Mouse (Mus musculus): Measurements from ENCODE around the gene Rsg1. TPM values are rescaled to one million over a fixed set of nuclear protein-coding genes. Genes with fewer than 3 reads are reported as not detected.

Gene Rsg1
- polyA plus RNA-seq, 1 experiment: 1.6 TPM

GRCm38 (mm10) chr4:141239388-141240125, 25.8 kb downstream of the Rsg1 start, which contains the start of gene Arhgef19:
Gene Arhgef19, plus strand, starts transcription at chr4:141239499.
- TF ChIP-seq MYOD1 (IDR thresholded peaks at IDR 0.05; ENCODE audit: control insufficient read depth, insufficient read length, low read depth): peak; percentile 86
- TF ChIP-seq CTCF (IDR thresholded peaks at IDR 0.05; ENCODE audit: control insufficient read depth, insufficient read depth, insufficient read length): no peak
- Histone ChIP-seq H3K79me3 (ENCODE audit: low read depth) (peaks cover 5% of the 10 kb centered on the region), H3K4me3 (ENCODE audit: insufficient read depth, poor library complexity, severe bottlenecking) (peak within 1 kb of the TSS; percentile 33), H3K36me3 (ENCODE audit: control insufficient read depth, insufficient read depth) (no peaks in the 10 kb centered on the region), H3ac (ENCODE audit: control insufficient read depth, insufficient read length, low read depth) (peak within 1 kb of the TSS; percentile 62), H3K27me3 (ENCODE audit: control insufficient read depth, insufficient read depth, insufficient read length) (no peaks in the 10 kb centered on the region), H3K79me2 (ENCODE audit: control insufficient read depth, insufficient read depth) (peaks cover 9% of the 10 kb centered on the region)

GRCm38 (mm10) chr4:141240617-141241016, 26.9 kb downstream of the Rsg1 start:
- Histone ChIP-seq H3K36me3 (ENCODE audit: control insufficient read depth, insufficient read depth) (no peaks in the 10 kb centered on the region), H3ac (ENCODE audit: control insufficient read depth, insufficient read length, low read depth) (no peak overlapping the region), H3K79me2 (ENCODE audit: control insufficient read depth, insufficient read depth) (peaks cover 12% of the 10 kb centered on the region), H3K79me3 (ENCODE audit: low read depth) (peaks cover 5% of the 10 kb centered on the region), H3K27me3 (ENCODE audit: control insufficient read depth, insufficient read depth, insufficient read length) (no peaks in the 10 kb centered on the region), H3K4me3 (ENCODE audit: insufficient read depth, poor library complexity, severe bottlenecking) (no peak overlapping the region)
- TF ChIP-seq MAX (IDR thresholded peaks at IDR 0.05) (no peak), MYOG (IDR thresholded peaks at IDR 0.05; ENCODE audit: control insufficient read depth, extremely low read depth, insufficient read length) (no peak), FOSL1 (IDR thresholded peaks at IDR 0.05; ENCODE audit: insufficient read depth, low read length, poor library complexity, severe bottlenecking) (no peak), USF1 (IDR thresholded peaks at IDR 0.05; ENCODE audit: low read depth) (no peak), MYOD1 (IDR thresholded peaks at IDR 0.05; ENCODE audit: control insufficient read depth, insufficient read length, low read depth) (no peak), CEBPB (IDR thresholded peaks at IDR 0.05; ENCODE audit: low read depth) (no peak), CTCF (IDR thresholded peaks at IDR 0.05; ENCODE audit: control insufficient read depth, insufficient read depth, insufficient read length) (no peak)

GRCm38 (mm10) chr4:141241861-141242260, 28.1 kb downstream of the Rsg1 start:
- Histone ChIP-seq H3K79me3 (ENCODE audit: low read depth) (peaks cover 5% of the 10 kb centered on the region), H3ac (ENCODE audit: control insufficient read depth, insufficient read length, low read depth) (no peak overlapping the region), H3K4me3 (ENCODE audit: insufficient read depth, poor library complexity, severe bottlenecking) (no peak overlapping the region), H3K79me2 (ENCODE audit: control insufficient read depth, insufficient read depth) (peaks cover 19% of the 10 kb centered on the region), H3K27me3 (ENCODE audit: control insufficient read depth, insufficient read depth, insufficient read length) (no peaks in the 10 kb centered on the region), H3K36me3 (ENCODE audit: control insufficient read depth, insufficient read depth) (no peaks in the 10 kb centered on the region)
- TF ChIP-seq CEBPB (IDR thresholded peaks at IDR 0.05; ENCODE audit: low read depth) (no peak), MYOG (IDR thresholded peaks at IDR 0.05; ENCODE audit: control insufficient read depth, extremely low read depth, insufficient read length) (no peak), CTCF (IDR thresholded peaks at IDR 0.05; ENCODE audit: control insufficient read depth, insufficient read depth, insufficient read length) (no peak), MYOD1 (IDR thresholded peaks at IDR 0.05; ENCODE audit: control insufficient read depth, insufficient read length, low read depth) (no peak), USF1 (IDR thresholded peaks at IDR 0.05; ENCODE audit: low read depth) (no peak), FOSL1 (IDR thresholded peaks at IDR 0.05; ENCODE audit: insufficient read depth, low read length, poor library complexity, severe bottlenecking) (no peak), MAX (IDR thresholded peaks at IDR 0.05) (no peak)

- peaks cover 5% of the 10 kb centered on the region for H3K79me3 ChIP-seq (ENCODE audit: low read depth)
- no peak overlapping the region for H3ac ChIP-seq (ENCODE audit: control insufficient read depth, insufficient read length, low read depth)
- TF ChIP-seq USF1 (IDR thresholded peaks at IDR 0.05; ENCODE audit: low read depth) (no peak), MYOD1 (IDR thresholded peaks at IDR 0.05; ENCODE audit: control insufficient read depth, insufficient read length, low read depth) (no peak)
- no peaks in the 10 kb centered on the region for H3K27me3 ChIP-seq (ENCODE audit: control insufficient read depth, insufficient read depth, insufficient read length)
- no peak overlapping the region for H3K4me3 ChIP-seq (ENCODE audit: insufficient read depth, poor library complexity, severe bottlenecking)
- H3K79me2 ChIP-seq (ENCODE audit: control insufficient read depth, insufficient read depth): peaks cover 26% of the 10 kb centered on the region
- no peaks in the 10 kb centered on the region for H3K36me3 ChIP-seq (ENCODE audit: control insufficient read depth, insufficient read depth)
Measured at GRCm38 (mm10) chr4:141242651-141243241, 29.0 kb downstream of the Rsg1 start.

- Histone ChIP-seq H3K36me3 (ENCODE audit: control insufficient read depth, insufficient read depth) (no peaks in the 10 kb centered on the region), H3K79me3 (ENCODE audit: low read depth) (peaks cover 5% of the 10 kb centered on the region), H3K79me2 (ENCODE audit: control insufficient read depth, insufficient read depth) (peaks cover 26% of the 10 kb centered on the region), H3ac (ENCODE audit: control insufficient read depth, insufficient read length, low read depth) (no peak overlapping the region), H3K4me3 (ENCODE audit: insufficient read depth, poor library complexity, severe bottlenecking) (no peak overlapping the region), H3K27me3 (ENCODE audit: control insufficient read depth, insufficient read depth, insufficient read length) (no peaks in the 10 kb centered on the region)
- no peak for TF ChIP-seq MYOD1 (IDR thresholded peaks at IDR 0.05; ENCODE audit: control insufficient read depth, insufficient read length, low read depth)
- TF ChIP-seq MAX (IDR thresholded peaks at IDR 0.05): no peak
- TF ChIP-seq MYOG (IDR thresholded peaks at IDR 0.05; ENCODE audit: control insufficient read depth, extremely low read depth, insufficient read length): no peak
- TF ChIP-seq CTCF (IDR thresholded peaks at IDR 0.05; ENCODE audit: control insufficient read depth, insufficient read depth, insufficient read length): no peak
- no peak for TF ChIP-seq USF1 (IDR thresholded peaks at IDR 0.05; ENCODE audit: low read depth)
- TF ChIP-seq FOSL1 (IDR thresholded peaks at IDR 0.05; ENCODE audit: insufficient read depth, low read length, poor library complexity, severe bottlenecking): no peak
- TF ChIP-seq CEBPB (IDR thresholded peaks at IDR 0.05; ENCODE audit: low read depth): no peak
Measured at GRCm38 (mm10) chr4:141243636-141244035, 29.9 kb downstream of the Rsg1 start.

GRCm38 (mm10) chr4:141244401-141244800, 30.6 kb downstream of the Rsg1 start:
- Histone ChIP-seq H3K79me2 (ENCODE audit: control insufficient read depth, insufficient read depth) (peaks cover 26% of the 10 kb centered on the region), H3K36me3 (ENCODE audit: control insufficient read depth, insufficient read depth) (peaks cover 6% of the 10 kb centered on the region), H3K79me3 (ENCODE audit: low read depth) (peaks cover 5% of the 10 kb centered on the region), H3K27me3 (ENCODE audit: control insufficient read depth, insufficient read depth, insufficient read length) (no peaks in the 10 kb centered on the region), H3ac (ENCODE audit: control insufficient read depth, insufficient read length, low read depth) (peak overlapping the region; percentile 62), H3K4me3 (ENCODE audit: insufficient read depth, poor library complexity, severe bottlenecking) (peak overlapping the region; percentile 30)
- TF ChIP-seq CTCF (IDR thresholded peaks at IDR 0.05; ENCODE audit: control insufficient read depth, insufficient read depth, insufficient read length): no peak
- no peak for TF ChIP-seq FOSL1 (IDR thresholded peaks at IDR 0.05; ENCODE audit: insufficient read depth, low read length, poor library complexity, severe bottlenecking)
- no peak for TF ChIP-seq USF1 (IDR thresholded peaks at IDR 0.05; ENCODE audit: low read depth)
- TF ChIP-seq MYOG (IDR thresholded peaks at IDR 0.05; ENCODE audit: control insufficient read depth, extremely low read depth, insufficient read length): no peak
- no peak for TF ChIP-seq CEBPB (IDR thresholded peaks at IDR 0.05; ENCODE audit: low read depth)
- no peak for TF ChIP-seq MAX (IDR thresholded peaks at IDR 0.05)
